Mouse (Mus musculus) forebrain, embryonic 10.5 days (tissue): ENCODE measurements around the gene Hoxa1. TPM values are rescaled to one million over a fixed set of nuclear protein-coding genes. Genes with fewer than 3 reads are reported as not detected.
A peak's percentile ranks its signal among the peaks of the same experiment; 100 is the strongest.

Experiments
- DNase-seq: peaks from one replicate; pipeline ENCODE4 v3.0.0-alpha.2; 2017; ENCODE audit warnings: low spot score; ENCODE audit errors: extremely low spot score
- H3K27ac ChIP-seq: fragments of 300-500 bp; sonication (generic); 2 replicates; pipeline ENCODE4 v1.5.1; 2016; ENCODE audit warnings: mild to moderate bottlenecking
- H3K27me3 ChIP-seq: fragments of 300-500 bp; sonication (generic); 2 replicates; pipeline ENCODE4 v1.6.1; 2016; ENCODE audit warnings: mild to moderate bottlenecking; ENCODE audit not compliant: poor library complexity, severe bottlenecking
- H3K36me3 ChIP-seq: fragments of 300-500 bp; sonication (generic); replicated peaks from 2 replicates; pipeline ENCODE4 v1.6.1; 2016; ENCODE audit warnings: mild to moderate bottlenecking, moderate library complexity
- H3K4me1 ChIP-seq: fragments of 300-500 bp; sonication (generic); 2 replicates; pipeline ENCODE4 v1.6.1; 2016
- H3K4me3 ChIP-seq: fragments of 300-500 bp; sonication (generic); 2 replicates; pipeline ENCODE4 v1.5.1; 2016; ENCODE audit warnings: mild to moderate bottlenecking, moderate library complexity
- H3K9me3 ChIP-seq: fragments of 300-500 bp; sonication (generic); 2 replicates; pipeline ENCODE4 v1.6.1; 2016; ENCODE audit warnings: mild to moderate bottlenecking, moderate library complexity
- WGBS: fragments of 180-500 bp; shearing (Covaris S2); methylation state at CpG from one replicate; pipeline ENCODE4 v1.1.7; 2016; 5-methylcytosine and 5-hydroxymethylcytosine counted together
- polyA plus RNA-seq: library from polyadenylated mRNA; unstranded; fragments of >200 nt; fragmentation: Nextera tagmentation; extraction: Ambion mirVana; gene quantifications from 2 replicates; pipeline ENCODE4 v1.2.1, GENCODE M21; 2016

Hoxa1 gene
- polyA plus RNA-seq, 1 experiment from 2014 or later, result not detected

GRCm38 (mm10) chr6:52165441-52166370 lies 7.6 kb upstream of the Hoxa1 start:
- under 1% methylated on average over 28 of the region's 28 CpGs for WGBS

GRCm38 (mm10) chr6:52164626-52165440 lies 6.7 kb upstream of the Hoxa1 start, which contains the start of gene Hoxa2:
Hoxa2 (minus strand) TSS chr6:52164831.
- peak; percentile 36 for DNase-seq
- Histone ChIP-seq H3K9me3 (no peaks in the 10 kb centered on the region), H3K27ac (no peak within 1 kb of the TSS), H3K36me3 (no peaks in the 10 kb centered on the region), H3K27me3 (peaks cover 100% of the 10 kb centered on the region), H3K4me3 (no peak within 1 kb of the TSS; the same call in 1 of the 2 replicates), H3K4me1 (peaks cover 16% of the 10 kb centered on the region)
- WGBS, result under 1% methylated on average over 25 of the region's 25 CpGs

More at GRCm38 (mm10) chr6:52165441-52166370, 7.6 kb upstream of the Hoxa1 start:
- Histone ChIP-seq H3K4me1 (peaks cover 20% of the 10 kb centered on the region), H3K36me3 (no peaks in the 10 kb centered on the region), H3K27ac (no peak overlapping the region), H3K9me3 (no peaks in the 10 kb centered on the region), H3K4me3 (no peak overlapping the region), H3K27me3 (peaks cover 100% of the 10 kb centered on the region)
- DNase-seq, result peak; percentile 44

DNA sequence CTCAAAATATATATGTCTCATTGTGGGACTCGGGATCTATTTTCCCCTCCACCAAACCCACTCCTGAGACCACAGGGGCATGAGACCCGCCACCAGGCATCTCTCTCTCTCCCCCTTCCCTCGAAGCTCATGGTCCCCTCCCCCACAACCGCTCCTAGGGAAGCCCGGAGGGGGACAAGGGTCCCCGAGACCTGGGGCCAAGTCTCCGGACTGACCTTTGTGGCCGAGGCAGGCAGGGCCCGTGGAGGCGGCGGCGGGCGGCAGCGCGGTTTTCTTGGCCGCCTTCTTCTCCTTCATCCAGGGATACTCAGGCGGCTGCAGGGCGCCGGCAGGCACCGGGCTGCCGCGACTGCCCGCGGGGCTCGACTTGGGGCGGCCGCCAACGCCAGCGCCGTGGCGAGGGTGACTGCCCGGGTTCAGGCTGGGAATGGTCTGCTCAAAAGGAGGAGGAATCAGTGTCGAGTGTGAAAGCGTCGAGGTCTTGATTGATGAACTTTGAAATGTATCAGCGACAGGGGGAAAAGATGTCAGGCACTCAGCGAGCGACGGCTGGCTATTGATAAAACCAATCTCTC lies 6.0 kb upstream of the Hoxa1 start:
- no peaks in the 10 kb centered on the region for H3K36me3 ChIP-seq
- peaks cover 19% of the 10 kb centered on the region for H3K4me1 ChIP-seq
- peak; percentile 63 for DNase-seq
- H3K4me3 ChIP-seq, result no peak overlapping the region; the same call in 1 of the 2 replicates
- WGBS, result under 1% methylated on average over 39 of the region's 39 CpGs
- no peaks in the 10 kb centered on the region for H3K9me3 ChIP-seq
- H3K27ac ChIP-seq, result no peak overlapping the region
- peaks cover 100% of the 10 kb centered on the region for H3K27me3 ChIP-seq

DNA sequence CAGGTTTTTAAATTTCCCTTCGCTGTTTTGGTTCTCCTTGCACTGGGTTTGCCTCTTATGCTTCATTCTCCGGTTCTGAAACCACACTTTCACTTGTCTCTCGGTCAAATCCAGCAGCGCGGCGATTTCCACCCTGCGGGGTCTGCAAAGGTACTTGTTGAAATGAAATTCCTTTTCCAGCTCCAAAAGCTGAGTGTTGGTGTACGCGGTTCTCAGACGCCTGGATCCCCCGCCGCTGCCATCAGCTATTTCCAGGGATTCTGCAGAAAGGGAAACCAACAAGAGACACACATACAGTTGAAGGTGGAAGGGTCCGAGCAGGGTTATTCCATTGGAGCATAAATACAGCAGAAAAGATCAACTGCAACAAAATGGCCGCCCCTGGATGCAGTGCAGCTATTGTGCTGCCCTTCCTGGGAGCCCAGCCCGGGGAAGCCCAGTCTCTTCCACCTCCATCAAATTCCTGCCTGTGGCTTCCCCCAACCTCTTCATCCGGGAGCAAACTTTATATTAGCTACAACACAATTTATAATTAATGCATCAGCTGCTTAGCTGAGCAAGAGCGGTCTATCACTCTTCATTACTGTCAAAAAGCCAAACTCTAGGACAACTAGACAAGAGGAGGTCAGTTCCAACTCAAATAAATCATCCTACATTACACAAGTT lies 5.4 kb upstream of the Hoxa1 start:
- H3K4me3 ChIP-seq, result no peak overlapping the region

DNA sequence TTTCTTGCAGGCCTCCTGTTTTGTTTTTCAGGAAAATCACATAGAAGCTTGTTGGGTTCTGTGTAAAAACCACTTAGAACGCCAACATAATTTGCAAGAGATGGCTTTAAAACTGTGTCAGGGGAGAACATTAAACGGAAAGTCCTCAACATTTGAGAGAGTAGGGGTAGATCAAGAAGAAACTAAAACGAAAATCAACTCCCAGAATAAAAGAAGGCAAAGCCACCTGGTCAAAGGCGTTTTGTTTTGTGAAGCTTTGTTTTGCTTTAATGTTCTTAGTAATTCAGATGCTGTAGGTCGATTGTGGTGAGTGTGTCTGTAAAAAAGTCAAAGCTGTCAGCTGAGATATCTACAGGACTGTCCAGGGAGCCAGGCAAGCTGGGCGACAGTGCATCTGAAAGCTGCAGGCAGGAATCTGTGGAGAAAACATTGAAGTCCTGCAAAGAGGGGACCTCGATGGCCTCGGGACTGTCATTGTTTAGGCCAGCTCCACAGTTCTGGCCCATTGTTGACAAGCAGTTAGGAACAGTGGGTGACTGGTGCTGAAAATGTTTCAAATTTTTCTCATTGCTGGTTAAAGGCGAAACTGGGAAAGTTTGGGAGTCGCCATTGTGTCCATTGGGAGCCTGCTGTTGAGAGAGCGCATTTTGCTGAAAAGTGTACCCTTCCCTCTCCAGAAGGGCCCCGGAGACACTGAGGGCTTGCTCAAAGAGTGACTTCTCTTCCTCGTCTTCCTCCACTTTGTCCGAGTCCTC lies 4.7 kb upstream of the Hoxa1 start:
- no peaks in the 10 kb centered on the region for H3K9me3 ChIP-seq
- peaks cover 100% of the 10 kb centered on the region for H3K27me3 ChIP-seq
- H3K4me3 ChIP-seq, result no peak overlapping the region
- under 1% methylated on average over 14 of the region's 14 CpGs for WGBS
- H3K36me3 ChIP-seq, result no peaks in the 10 kb centered on the region
- peaks cover 32% of the 10 kb centered on the region for H3K4me1 ChIP-seq
- H3K27ac ChIP-seq, result no peak overlapping the region
- DNase-seq, result peak; percentile 47

More for the DNA sequence above, 5.4 kb upstream of the Hoxa1 start:
- DNase-seq, result peak; percentile 62
- Histone ChIP-seq H3K27ac (no peak overlapping the region), H3K36me3 (no peaks in the 10 kb centered on the region), H3K9me3 (no peaks in the 10 kb centered on the region), H3K27me3 (peaks cover 100% of the 10 kb centered on the region), H3K4me1 (peaks cover 25% of the 10 kb centered on the region)
- 1% methylated on average over 17 of the region's 17 CpGs for WGBS

GRCm38 (mm10) chr6:52162093-52162380 lies 3.9 kb upstream of the Hoxa1 start:
- Histone ChIP-seq H3K36me3 (no peaks in the 10 kb centered on the region), H3K27me3 (peaks cover 100% of the 10 kb centered on the region), H3K27ac (no peak overlapping the region), H3K4me1 (peaks cover 33% of the 10 kb centered on the region), H3K9me3 (no peaks in the 10 kb centered on the region), H3K4me3 (no peak overlapping the region)
- no peak for DNase-seq
- 2% methylated on average over 1 of the region's 1 CpGs for WGBS

DNA sequence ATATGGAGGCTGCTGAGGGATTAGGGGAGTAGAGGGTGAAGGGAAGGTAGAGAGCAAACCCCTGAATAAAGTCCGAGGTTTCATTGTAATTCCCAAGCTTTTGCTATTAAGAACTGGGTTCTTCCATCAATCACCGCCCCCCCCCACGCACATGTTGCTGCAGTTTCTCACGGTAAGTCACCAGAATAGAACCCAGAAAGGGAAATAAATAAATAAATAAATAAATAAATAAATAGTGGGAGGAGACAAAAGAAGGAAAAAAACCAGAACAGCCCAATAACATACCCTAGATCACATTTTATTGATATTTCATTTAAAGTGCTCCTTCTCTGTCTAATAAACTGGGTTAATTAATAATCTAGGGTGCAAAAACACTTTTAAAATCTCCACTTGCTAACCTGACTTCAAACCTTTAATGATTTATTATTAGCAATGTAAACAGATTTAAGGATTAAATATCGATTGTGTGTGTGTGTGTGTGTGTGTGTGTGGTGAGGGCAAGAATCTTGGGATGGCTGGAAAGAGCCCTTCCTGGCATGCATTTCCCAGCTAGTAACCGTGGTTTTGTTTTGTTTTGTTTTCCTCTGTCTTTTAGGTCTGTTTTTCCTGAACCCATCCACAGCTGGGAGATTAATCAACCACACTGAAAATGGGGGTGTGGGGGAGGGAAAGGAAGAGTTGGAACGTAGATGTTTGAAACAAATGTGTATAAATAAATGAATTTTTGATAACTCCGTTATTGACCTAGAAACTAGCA lies 3.4 kb upstream of the Hoxa1 start:
- Histone ChIP-seq H3K9me3 (no peaks in the 10 kb centered on the region), H3K27ac (no peak overlapping the region), H3K4me1 (peaks cover 33% of the 10 kb centered on the region), H3K4me3 (no peak overlapping the region), H3K27me3 (peaks cover 100% of the 10 kb centered on the region), H3K36me3 (no peaks in the 10 kb centered on the region)
- peak; percentile 14 for DNase-seq
- 1% methylated on average over 8 of the region's 8 CpGs for WGBS

GRCm38 (mm10) chr6:52160511-52161335 lies 2.6 kb upstream of the Hoxa1 start:
- Histone ChIP-seq H3K27ac (no peak overlapping the region), H3K4me1 (peaks cover 33% of the 10 kb centered on the region)
- WGBS, result 1% methylated on average over 30 of the region's 30 CpGs

GRCm38 (mm10) chr6:52159979-52160378 lies 1.9 kb upstream of the Hoxa1 start:
- Histone ChIP-seq H3K27me3 (peaks cover 100% of the 10 kb centered on the region), H3K4me3 (no peak overlapping the region), H3K4me1 (peaks cover 33% of the 10 kb centered on the region), H3K36me3 (no peaks in the 10 kb centered on the region), H3K9me3 (no peaks in the 10 kb centered on the region), H3K27ac (no peak overlapping the region)
- 3% methylated on average over 9 of the region's 9 CpGs for WGBS
- DNase-seq, result peak; percentile 27

More at GRCm38 (mm10) chr6:52160511-52161335, 2.6 kb upstream of the Hoxa1 start:
- Histone ChIP-seq H3K4me3 (no peak overlapping the region), H3K27me3 (peaks cover 100% of the 10 kb centered on the region), H3K36me3 (no peaks in the 10 kb centered on the region), H3K9me3 (no peaks in the 10 kb centered on the region)
- DNase-seq, result peak; percentile 54

DNA sequence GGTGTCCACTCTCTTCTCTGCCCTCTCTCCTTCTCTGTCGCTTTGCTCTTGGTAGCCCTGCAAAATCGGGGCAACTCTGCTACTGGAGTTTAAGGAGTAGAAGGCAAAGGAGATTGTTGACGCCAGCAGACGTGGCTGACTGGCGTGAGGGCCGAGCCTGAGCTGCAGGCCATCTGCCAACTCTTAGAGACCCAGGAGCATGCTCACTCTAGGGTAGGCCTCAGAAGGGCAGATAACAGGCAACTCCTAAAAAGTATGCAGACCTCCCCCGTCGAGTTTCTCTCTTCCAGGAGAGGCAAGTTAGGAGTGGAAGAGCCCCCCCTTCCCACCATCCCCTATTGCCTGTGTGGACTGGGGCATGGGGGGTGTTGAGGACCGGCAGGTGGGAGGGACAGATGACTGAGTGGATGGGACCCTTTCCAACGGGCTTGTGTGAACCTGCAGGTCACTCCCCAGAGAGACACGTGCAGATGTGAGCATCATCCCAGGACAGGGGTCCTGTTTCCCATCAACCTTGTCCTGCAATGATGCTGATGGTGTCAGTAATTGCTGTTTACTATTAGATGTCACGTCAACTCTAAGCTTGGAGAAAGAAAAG lies 1.1 kb upstream of the Hoxa1 start:
- Histone ChIP-seq H3K27me3 (peaks cover 100% of the 10 kb centered on the region), H3K36me3 (no peaks in the 10 kb centered on the region), H3K9me3 (no peaks in the 10 kb centered on the region), H3K27ac (no peak overlapping the region), H3K4me3 (peak overlapping the region; percentile 69), H3K4me1 (peaks cover 32% of the 10 kb centered on the region)
- DNase-seq, result peak; percentile 50
- 1% methylated on average over 12 of the region's 12 CpGs for WGBS
